In the genomic region with DNA sequence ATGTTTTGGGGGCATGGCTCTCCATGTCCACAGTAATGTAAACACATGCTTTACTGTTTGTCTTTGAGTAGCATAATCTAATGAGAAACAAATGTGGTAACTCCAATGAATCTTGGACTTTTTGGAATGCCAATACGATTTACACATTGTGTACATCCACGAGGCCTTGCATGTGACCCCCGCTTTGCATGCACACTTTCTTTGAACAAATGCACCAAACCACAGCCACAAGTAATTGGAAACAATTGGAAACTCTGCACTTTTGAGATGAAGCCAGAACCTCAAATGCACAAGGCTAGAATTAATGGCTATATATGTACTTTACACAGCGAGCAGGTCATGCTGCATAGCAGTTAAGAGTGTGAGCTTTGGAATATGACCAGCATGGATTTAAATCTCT, we compare ENCODE assay signal across 34 mouse cellular contexts.
"Had no signal": no experiment of that assay in that cellular context is flagged by ENCODE, and none has a peak within 500 bp of the region (broad histone marks: within the 10 kb centered on the region; RNA-seq: fewer than 3 reads in every experiment).

No protein-coding gene starts in this region.

- H3K27me3 ChIP-seq: heart, embryonic 12.5 days; heart, embryonic 13.5 days; heart, embryonic 15.5 days; hindbrain, embryonic 12.5 days; hindbrain, embryonic 13.5 days; hindbrain, embryonic 15.5 days; intestine, embryonic 15.5 days had no signal

- DNase-seq: heart, postnatal 10 days; heart, postnatal 14 days; heart, postnatal 36 days; heart, postnatal 4 days; kidney, adult 11 months; kidney, adult 18-20 months; kidney, adult 2 months; kidney, adult 8-10 months; kidney, adult 9 months; kidney, postnatal 10 days; kidney, postnatal 14 days; kidney, postnatal 25 days; kidney, postnatal 36 days; kidney, postnatal 4 days; layer of hippocampus, adult 9-11 months; layer of hippocampus, postnatal 36 days had no signal

- H3K4me1 ChIP-seq: heart, embryonic 15.5 days; hindbrain, embryonic 10.5 days; hindbrain, embryonic 12.5 days; hindbrain, embryonic 13.5 days; hindbrain, embryonic 15.5 days; intestine, embryonic 15.5 days; kidney, embryonic 15.5 days had no signal

- H3K27ac ChIP-seq: heart, embryonic 13.5 days; heart, embryonic 15.5 days; hindbrain, embryonic 10.5 days; hindbrain, embryonic 12.5 days; hindbrain, embryonic 13.5 days; hindbrain, embryonic 14.5 days; hindbrain, embryonic 15.5 days; hindbrain, postnatal 0 days; intestine, embryonic 15.5 days; kidney, embryonic 15.5 days; kidney, postnatal 0 days; layer of hippocampus, adult 2 months; left cerebral cortex, adult 2 months had no signal

- ATAC-seq: hindbrain, embryonic 16.5 days; hindbrain, postnatal 0 days; intestine, embryonic 15.5 days; intestine, embryonic 16.5 days; intestine, postnatal 0 days had no signal

- H3K4me3 ChIP-seq: heart, embryonic 12.5 days; heart, embryonic 13.5 days; heart, embryonic 15.5 days; hindbrain, embryonic 10.5 days; hindbrain, embryonic 12.5 days; hindbrain, embryonic 13.5 days; hindbrain, embryonic 15.5 days; intestine, embryonic 15.5 days; kidney, embryonic 15.5 days; layer of hippocampus, adult 2 months; left cerebral cortex, adult 2 months had no signal

- H3K9me3 ChIP-seq: heart, embryonic 12.5 days; heart, embryonic 13.5 days; heart, embryonic 15.5 days; hindbrain, embryonic 10.5 days; hindbrain, embryonic 12.5 days; hindbrain, embryonic 13.5 days; hindbrain, embryonic 15.5 days; intestine, embryonic 15.5 days; kidney, embryonic 15.5 days had no signal

- H3K4me2 ChIP-seq: heart, embryonic 11.5 days; heart, embryonic 12.5 days; heart, embryonic 13.5 days; heart, embryonic 15.5 days; hindbrain, embryonic 12.5 days; hindbrain, embryonic 13.5 days; hindbrain, embryonic 14.5 days; hindbrain, embryonic 15.5 days; intestine, embryonic 15.5 days; kidney, embryonic 15.5 days had no signal

- H3K36me3 ChIP-seq: heart, embryonic 12.5 days; heart, embryonic 13.5 days; heart, embryonic 15.5 days; hindbrain, embryonic 10.5 days; hindbrain, embryonic 12.5 days; hindbrain, embryonic 13.5 days; hindbrain, embryonic 15.5 days; intestine, embryonic 15.5 days; kidney, embryonic 15.5 days had no signal

- H3K9ac ChIP-seq: heart, embryonic 12.5 days; heart, embryonic 13.5 days; heart, embryonic 15.5 days; hindbrain, embryonic 12.5 days; hindbrain, embryonic 13.5 days; hindbrain, embryonic 14.5 days; hindbrain, embryonic 15.5 days; intestine, embryonic 15.5 days; kidney, embryonic 15.5 days had no signal
